Mouse (Mus musculus): ENCODE data around the gene Itgav. TPM values are rescaled to one million over a fixed set of nuclear protein-coding genes. Genes with fewer than 3 reads are reported as not detected.

Gene Itgav
- total and polyA plus RNA-seq, 3 experiments: 6.5 to 7.2 TPM; not detected in 1

GRCm38 (mm10) chr2:83728238-83728682 is 4.1 kb downstream of the Itgav start:
- DNase-seq (ENCODE audit: low read depth, low spot score): peak; percentile 83
- Histone ChIP-seq H3K36me3 (ENCODE audit: control insufficient read depth in 1 of 2, insufficient read depth in 2 of 2, low read length in 2 of 2) (peaks cover 0 to 10% of the 10 kb centered on the region in 2 experiments; a peak in 2 of 4 replicates), H3K79me2 (ENCODE audit: control insufficient read depth, insufficient read depth, low read length, poor library complexity) (peaks cover 9% of the 10 kb centered on the region), H3K9ac (ENCODE audit: control insufficient read depth, low read depth, low read length, poor library complexity, severe bottlenecking) (no peak overlapping the region), H3K9me3 (replicated peaks; ENCODE audit: insufficient read depth, low read length) (no peaks in the 10 kb centered on the region), H3K4me3 (ENCODE audit: control insufficient read depth in 1 of 2, insufficient read depth in 1 of 2, low read depth in 2 of 2, low read length in 2 of 2) (no peak overlapping the region), H3K27me3 (ENCODE audit: control insufficient read depth in 1 of 2, insufficient read depth in 2 of 2, low read length in 2 of 2) (no peaks in the 10 kb centered on the region), H3K4me1 (ENCODE audit: control insufficient read depth in 1 of 2, insufficient read depth in 2 of 2, low read length in 2 of 2) (peaks cover 0 to 17% of the 10 kb centered on the region in 2 experiments; a peak in 2 of 4 replicates), H3K27ac (ENCODE audit: control insufficient read depth, low read depth, low read length) (no peak overlapping the region)
- TF ChIP-seq GATA1 (IDR thresholded peaks at IDR 0.05; ENCODE audit: low read depth, low read length) (peak; percentile 32; the same call in 1 of the 2 replicates), TBP (IDR thresholded peaks at IDR 0.05; ENCODE audit: low read depth, low read length) (0 out of 2 replicates have a peak, but pooled peaks have one; percentile 46), HCFC1 (IDR thresholded peaks at IDR 0.05; ENCODE audit: low read depth, low read length) (no peak), ETS1 (IDR thresholded peaks at IDR 0.05; ENCODE audit: low read depth, low read length) (0 out of 2 replicates have a peak, but pooled peaks have one; percentile 8), RCOR1 (IDR thresholded peaks at IDR 0.05; ENCODE audit: low read depth, low read length) (peak; percentile 83), EP300 (IDR thresholded peaks at IDR 0.05; ENCODE audit: low read depth in 1 of 2, low read length in 2 of 2) (peak in 1 of 2 experiments; percentile 49; a peak in 2 of 4 replicates), MYB (IDR thresholded peaks at IDR 0.05; ENCODE audit: low read depth, low read length) (no peak), MYC (IDR thresholded peaks at IDR 0.05; ENCODE audit: low read depth, low read length) (no peak)

- peaks cover 0 to 17% of the 10 kb centered on the region in 2 experiments; a peak in 2 of 4 replicates for H3K4me1 ChIP-seq (ENCODE audit: control insufficient read depth in 1 of 2, insufficient read depth in 2 of 2, low read length in 2 of 2)
- DNase-seq (ENCODE audit: low read depth, low spot score): no peak
- no peak for TF ChIP-seq NRF1 (IDR thresholded peaks at IDR 0.05; ENCODE audit: insufficient read depth, low read depth, low read length, poor library complexity, severe bottlenecking)
- no peak for TF ChIP-seq HCFC1 (IDR thresholded peaks at IDR 0.05; ENCODE audit: low read depth, low read length)
- no peak for TF ChIP-seq ELF1 (IDR thresholded peaks at IDR 0.05; ENCODE audit: low read depth, low read length)
- no peak for TF ChIP-seq RAD21 (IDR thresholded peaks at IDR 0.05; ENCODE audit: low read depth, low read length)
- no peak for TF ChIP-seq GABPA (IDR thresholded peaks at IDR 0.05; ENCODE audit: low read depth, low read length)
- no peak for TF ChIP-seq ETS1 (IDR thresholded peaks at IDR 0.05; ENCODE audit: low read depth, low read length)
Observed at GRCm38 (mm10) chr2:83729339-83729738, 5.1 kb downstream of the Itgav start.

GRCm38 (mm10) chr2:83732896-83733295 is 8.7 kb downstream of the Itgav start:
- no peak overlapping the region for H3K27ac ChIP-seq (ENCODE audit: control insufficient read depth, low read depth, low read length)
- H3K27me3 ChIP-seq (ENCODE audit: control insufficient read depth in 1 of 2, insufficient read depth in 2 of 2, low read length in 2 of 2): no peaks in the 10 kb centered on the region
- H3K79me2 ChIP-seq (ENCODE audit: control insufficient read depth, insufficient read depth, low read length, poor library complexity): 0 out of 2 replicates have a peak, but pooled peaks cover 2% of the 10 kb centered on the region
- no peak overlapping the region for H3K4me3 ChIP-seq (ENCODE audit: control insufficient read depth in 1 of 2, insufficient read depth in 1 of 2, low read depth in 2 of 2, low read length in 2 of 2)
- peaks cover 2 to 7% of the 10 kb centered on the region in 2 experiments; a peak in 3 of 4 replicates for H3K36me3 ChIP-seq (ENCODE audit: control insufficient read depth in 1 of 2, insufficient read depth in 2 of 2, low read length in 2 of 2)
- H3K4me1 ChIP-seq (ENCODE audit: control insufficient read depth in 1 of 2, insufficient read depth in 2 of 2, low read length in 2 of 2): peaks cover 0 to 6% of the 10 kb centered on the region in 2 experiments; a peak in 2 of 4 replicates
- H3K9ac ChIP-seq (ENCODE audit: control insufficient read depth, low read depth, low read length, poor library complexity, severe bottlenecking): no peak overlapping the region
- TF ChIP-seq TCF12 (IDR thresholded peaks at IDR 0.05; ENCODE audit: low read depth, low read length) (no peak), TAL1 (IDR thresholded peaks at IDR 0.05; ENCODE audit: low read length) (no peak), GATA1 (IDR thresholded peaks at IDR 0.05; ENCODE audit: low read depth, low read length) (no peak), ZC3H11A (IDR thresholded peaks at IDR 0.05; ENCODE audit: low read depth, low read length) (no peak), POLR2AphosphoS5 (IDR thresholded peaks at IDR 0.05; ENCODE audit: borderline replicate concordance, low read depth, low read length) (no peak), KAT2A (conservative IDR thresholded peaks at IDR 0.05; ENCODE audit: low read depth, low read length) (no peak), CHD2 (IDR thresholded peaks at IDR 0.05; ENCODE audit: low read length) (no peak), ELF1 (IDR thresholded peaks at IDR 0.05; ENCODE audit: low read depth, low read length) (no peak), ETS1 (IDR thresholded peaks at IDR 0.05; ENCODE audit: low read depth, low read length) (no peak), RCOR1 (IDR thresholded peaks at IDR 0.05; ENCODE audit: low read depth, low read length) (no peak), CTCF (IDR thresholded peaks at IDR 0.05 in 2 of 3, conservative IDR thresholded peaks at IDR 0.05 in 1 of 3; ENCODE audit: control insufficient read depth in 1 of 3, insufficient read depth in 1 of 3, low read depth in 2 of 3, low read length in 3 of 3, poor library complexity in 1 of 3, severe bottlenecking in 1 of 3) (no peak), MEF2A (IDR thresholded peaks at IDR 0.05; ENCODE audit: extremely low read depth, insufficient replicate concordance, low read depth, low read length, poor library complexity, severe bottlenecking) (no peak), USF1 (IDR thresholded peaks at IDR 0.05; ENCODE audit: low read depth, low read length) (no peak), TBP (IDR thresholded peaks at IDR 0.05; ENCODE audit: low read depth, low read length) (no peak), EP300 (IDR thresholded peaks at IDR 0.05; ENCODE audit: low read depth in 1 of 2, low read length in 2 of 2) (no peak), ZMIZ1 (IDR thresholded peaks at IDR 0.05; ENCODE audit: low read depth, low read length) (no peak), MXI1 (IDR thresholded peaks at IDR 0.05; ENCODE audit: low read depth, low read length) (no peak)
- no peak for DNase-seq (ENCODE audit: low read depth, low spot score)
- no peaks in the 10 kb centered on the region for H3K9me3 ChIP-seq (replicated peaks; ENCODE audit: insufficient read depth, low read length)

More at GRCm38 (mm10) chr2:83729339-83729738, 5.1 kb downstream of the Itgav start:
- Histone ChIP-seq H3K36me3 (ENCODE audit: control insufficient read depth in 1 of 2, insufficient read depth in 2 of 2, low read length in 2 of 2) (peaks cover 0 to 12% of the 10 kb centered on the region in 2 experiments; a peak in 2 of 4 replicates), H3K4me3 (ENCODE audit: control insufficient read depth in 1 of 2, insufficient read depth in 1 of 2, low read depth in 2 of 2, low read length in 2 of 2) (no peak overlapping the region), H3K27me3 (ENCODE audit: control insufficient read depth in 1 of 2, insufficient read depth in 2 of 2, low read length in 2 of 2) (no peaks in the 10 kb centered on the region), H3K9me3 (replicated peaks; ENCODE audit: insufficient read depth, low read length) (no peaks in the 10 kb centered on the region), H3K27ac (ENCODE audit: control insufficient read depth, low read depth, low read length) (no peak overlapping the region), H3K9ac (ENCODE audit: control insufficient read depth, low read depth, low read length, poor library complexity, severe bottlenecking) (no peak overlapping the region), H3K79me2 (ENCODE audit: control insufficient read depth, insufficient read depth, low read length, poor library complexity) (peaks cover 9% of the 10 kb centered on the region)
